Mouse (Mus musculus) neural tube, embryonic 15.5 days (tissue): ENCODE results near the gene Tbx5. TPM values are rescaled to one million over a fixed set of nuclear protein-coding genes. Genes with fewer than 3 reads are reported as not detected.

Source experiments
- ATAC-seq: fragments of 200-750 bp; cut with Nextera tagmentation; 2 replicates; pipeline ENCODE4 v1.8.0; 2017; ENCODE audit warnings: mild to moderate bottlenecking, moderate TSS enrichment, moderate library complexity; ENCODE audit not compliant: low FRiP score
- H3K27ac ChIP-seq: fragments of 300-500 bp; sonication (generic); replicated peaks from 2 replicates; pipeline ENCODE4 v1.5.1; 2015; ENCODE audit warnings: mild to moderate bottlenecking, inconsistent platforms
- H3K27me3 ChIP-seq: fragments of 300-500 bp; sonication (generic); replicated peaks from 2 replicates; pipeline ENCODE4 v1.6.1; 2015; ENCODE audit warnings: inconsistent platforms
- H3K36me3 ChIP-seq: fragments of 300-500 bp; sonication (generic); 2 replicates; pipeline ENCODE4 v1.6.1; 2015; ENCODE audit warnings: inconsistent platforms
- H3K4me1 ChIP-seq: fragments of 300-500 bp; sonication (generic); 2 replicates; pipeline ENCODE4 v1.6.1; 2015; ENCODE audit warnings: inconsistent platforms
- H3K4me2 ChIP-seq: fragments of 300-500 bp; sonication (generic); 2 replicates; pipeline ENCODE4 v1.6.1; 2015; ENCODE audit warnings: inconsistent platforms, mild to moderate bottlenecking, moderate library complexity
- H3K4me3 ChIP-seq: fragments of 300-500 bp; sonication (generic); replicated peaks from 2 replicates; pipeline ENCODE4 v1.5.1; 2015; ENCODE audit warnings: mild to moderate bottlenecking, inconsistent platforms
- H3K9ac ChIP-seq: fragments of 300-500 bp; sonication (generic); replicated peaks from 2 replicates; pipeline ENCODE4 v1.6.1; 2015; ENCODE audit warnings: mild to moderate bottlenecking, inconsistent platforms
- H3K9me3 ChIP-seq: fragments of 300-500 bp; sonication (generic); replicated peaks from 2 replicates; pipeline ENCODE4 v1.6.1; 2016; ENCODE audit warnings: inconsistent platforms
- WGBS: fragments of 180-500 bp; shearing (Covaris S2); methylation state at CpG from one replicate; pipeline ENCODE4 v1.1.7; 2015; ENCODE audit warnings: mixed read lengths; 5-methylcytosine and 5-hydroxymethylcytosine counted together
- polyA plus RNA-seq: library from polyadenylated mRNA; unstranded; fragments of >200 nt; fragmentation: Nextera tagmentation; extraction: Ambion mirVana; gene quantifications from 2 replicates; pipeline ENCODE4 v1.2.1, GENCODE M21; 2015

Gene Tbx5
- polyA plus RNA-seq, 1 experiment from 2014 or later = 0.10 TPM

DNA sequence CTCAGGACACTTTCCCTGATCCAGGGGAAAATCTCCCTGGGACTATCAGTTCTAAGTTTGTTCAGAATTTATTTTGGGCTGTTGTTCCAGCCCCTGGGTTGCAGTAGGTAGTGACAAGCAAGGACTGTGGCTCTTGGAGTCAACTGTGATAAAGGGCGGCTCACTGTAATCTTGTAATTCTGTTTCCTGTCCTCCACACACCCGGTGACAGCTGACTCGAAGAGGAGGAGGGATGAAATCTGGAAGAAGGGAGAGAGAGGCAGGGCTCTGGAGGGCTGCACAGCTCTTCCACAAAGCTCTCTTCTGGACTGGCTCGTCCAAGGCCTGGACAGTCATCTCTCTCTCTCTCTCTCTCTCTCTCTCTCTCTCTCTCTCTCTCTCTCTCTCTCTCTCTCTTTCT, 24.6 kb downstream of the Tbx5 start:
- H3K36me3 ChIP-seq = no peaks in the 10 kb centered on the region
- H3K4me3 ChIP-seq = no peak overlapping the region
- H3K4me1 ChIP-seq = no peaks in the 10 kb centered on the region
- H3K27me3 ChIP-seq = peaks cover 25% of the 10 kb centered on the region
- 77% methylated on average over 4 of the region's 4 CpGs for WGBS
- no peak overlapping the region for H3K9ac ChIP-seq
- H3K9me3 ChIP-seq = no peaks in the 10 kb centered on the region
- ATAC-seq = no peak
- H3K27ac ChIP-seq = no peak overlapping the region
- H3K4me2 ChIP-seq = no peak overlapping the region

DNA sequence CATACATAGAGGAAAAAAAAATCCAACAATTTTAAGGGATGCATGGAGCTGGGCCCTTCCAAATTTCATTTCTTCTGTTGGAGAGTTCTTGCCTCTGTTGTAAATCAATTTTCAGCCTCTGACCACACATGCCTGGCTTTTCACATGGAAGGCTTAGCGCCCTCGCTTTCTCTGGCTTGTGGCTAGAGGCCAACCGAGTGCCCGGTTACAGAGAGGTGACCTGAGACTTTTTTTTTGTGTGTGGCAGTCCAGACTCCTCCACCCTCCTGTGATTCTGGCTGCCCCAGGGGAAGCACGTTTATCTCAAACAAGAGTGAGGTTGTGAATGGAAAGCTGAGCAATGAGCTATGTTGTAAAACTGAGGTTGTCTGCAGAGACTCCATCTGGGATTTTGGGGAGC, 28.8 kb downstream of the Tbx5 start:
- Histone ChIP-seq H3K27me3 (peaks cover 20% of the 10 kb centered on the region), H3K4me1 (peaks cover 3% of the 10 kb centered on the region), H3K36me3 (no peaks in the 10 kb centered on the region), H3K4me3 (no peak overlapping the region), H3K9me3 (no peaks in the 10 kb centered on the region), H3K9ac (no peak overlapping the region), H3K27ac (no peak overlapping the region), H3K4me2 (no peak overlapping the region)
- 64% methylated on average over 5 of the region's 5 CpGs for WGBS
- ATAC-seq = no peak

DNA sequence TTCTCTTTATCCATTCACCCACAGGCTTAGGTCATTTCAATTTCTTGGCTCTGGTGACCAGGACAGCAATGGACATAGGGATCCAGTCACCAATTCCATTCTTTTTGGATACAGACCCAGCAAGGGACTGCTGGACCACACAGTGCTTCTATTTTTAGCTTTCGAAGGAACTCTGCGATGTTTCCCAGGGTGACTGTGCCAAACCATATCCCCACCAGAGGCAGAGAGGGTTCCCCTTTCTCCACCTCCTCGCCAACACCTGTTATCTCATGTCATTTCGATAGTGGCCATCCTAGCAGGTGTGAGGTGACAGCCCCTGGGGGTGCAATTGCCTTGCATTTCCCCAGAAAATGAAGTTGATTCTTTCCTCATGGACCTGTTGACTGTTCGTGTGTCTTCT, 30.0 kb downstream of the Tbx5 start:
- ATAC-seq = no peak
- Histone ChIP-seq H3K27me3 (peaks cover 12% of the 10 kb centered on the region), H3K9ac (no peak overlapping the region), H3K9me3 (no peaks in the 10 kb centered on the region), H3K36me3 (no peaks in the 10 kb centered on the region), H3K4me3 (no peak overlapping the region), H3K4me2 (no peak overlapping the region), H3K4me1 (peaks cover 11% of the 10 kb centered on the region), H3K27ac (no peak overlapping the region)
- WGBS = 83% methylated on average over 5 of the region's 5 CpGs

GRCm38 (mm10) chr5:119866277-119867235, 34.1 kb downstream of the Tbx5 start:
- H3K4me2 ChIP-seq = peak overlapping the region; percentile 60
- no peaks in the 10 kb centered on the region for H3K9me3 ChIP-seq
- H3K36me3 ChIP-seq = no peaks in the 10 kb centered on the region
- WGBS = 5% methylated on average over 31 of the region's 31 CpGs
- peaks cover 11% of the 10 kb centered on the region for H3K4me1 ChIP-seq
- peak overlapping the region; percentile 34 for H3K4me3 ChIP-seq
- H3K27ac ChIP-seq = 0 out of 2 replicates have a peak overlapping the region, but pooled peaks have one; percentile 9
- ATAC-seq = 0 out of 2 replicates have a peak, but pooled peaks have one; percentile 50
- peaks cover 7% of the 10 kb centered on the region; the same call in 1 of the 2 replicates for H3K27me3 ChIP-seq
- H3K9ac ChIP-seq = peak overlapping the region; percentile 37

DNA sequence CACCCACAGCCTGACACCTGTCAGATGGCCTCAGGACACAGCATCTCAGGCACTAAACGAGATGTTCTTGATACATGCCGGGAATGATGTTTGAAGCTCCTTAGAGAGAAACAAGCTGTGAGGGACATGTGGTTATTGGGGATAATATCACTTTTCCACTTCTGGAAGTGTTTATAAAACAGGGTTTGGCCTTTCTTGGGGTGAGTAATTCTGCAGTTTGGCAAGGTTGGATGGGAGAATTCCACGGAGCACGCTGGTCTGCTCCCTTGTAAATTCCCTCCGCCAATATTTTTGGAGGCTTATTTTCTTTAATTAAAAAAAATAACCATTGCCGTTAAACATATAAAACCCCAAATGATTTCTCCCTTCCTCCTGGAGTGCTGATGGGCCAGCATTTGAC, 35.5 kb downstream of the Tbx5 start:
- Histone ChIP-seq H3K4me2 (no peak overlapping the region), H3K9ac (no peak overlapping the region), H3K4me1 (peaks cover 11% of the 10 kb centered on the region), H3K27ac (no peak overlapping the region), H3K4me3 (no peak overlapping the region), H3K27me3 (peaks cover 7% of the 10 kb centered on the region; the same call in 1 of the 2 replicates), H3K9me3 (no peaks in the 10 kb centered on the region), H3K36me3 (no peaks in the 10 kb centered on the region)
- ATAC-seq = no peak
- WGBS = 83% methylated on average over 6 of the region's 6 CpGs

- no peak overlapping the region for H3K9ac ChIP-seq
- no peaks in the 10 kb centered on the region for H3K9me3 ChIP-seq
- no peak overlapping the region for H3K4me3 ChIP-seq
- no peak overlapping the region for H3K27ac ChIP-seq
- no peaks in the 10 kb centered on the region for H3K27me3 ChIP-seq
- H3K36me3 ChIP-seq = no peaks in the 10 kb centered on the region
- no peak overlapping the region for H3K4me2 ChIP-seq
- WGBS = 25% methylated on average over 2 of the region's 2 CpGs
- ATAC-seq = no peak
- H3K4me1 ChIP-seq = no peaks in the 10 kb centered on the region
Observed at GRCm38 (mm10) chr5:119875421-119875820, 43.0 kb downstream of the Tbx5 start.

GRCm38 (mm10) chr5:119877185-119877584, 44.7 kb downstream of the Tbx5 start:
- H3K9me3 ChIP-seq = no peaks in the 10 kb centered on the region
- no peak overlapping the region for H3K9ac ChIP-seq
- no peak overlapping the region for H3K27ac ChIP-seq
- 78% methylated on average over 6 of the region's 6 CpGs for WGBS
- no peaks in the 10 kb centered on the region for H3K4me1 ChIP-seq
- H3K36me3 ChIP-seq = no peaks in the 10 kb centered on the region
- H3K4me3 ChIP-seq = no peak overlapping the region
- no peak for ATAC-seq
- no peak overlapping the region for H3K4me2 ChIP-seq
- no peaks in the 10 kb centered on the region for H3K27me3 ChIP-seq

- no peak for ATAC-seq
- 89% methylated on average over 7 of the region's 8 CpGs for WGBS
- Histone ChIP-seq H3K4me2 (no peak overlapping the region), H3K27me3 (no peaks in the 10 kb centered on the region), H3K9ac (no peak overlapping the region), H3K4me1 (no peaks in the 10 kb centered on the region), H3K36me3 (no peaks in the 10 kb centered on the region), H3K9me3 (no peaks in the 10 kb centered on the region), H3K4me3 (no peak overlapping the region), H3K27ac (no peak overlapping the region)
Observed at GRCm38 (mm10) chr5:119885595-119885994, 53.1 kb downstream of the Tbx5 start.

DNA sequence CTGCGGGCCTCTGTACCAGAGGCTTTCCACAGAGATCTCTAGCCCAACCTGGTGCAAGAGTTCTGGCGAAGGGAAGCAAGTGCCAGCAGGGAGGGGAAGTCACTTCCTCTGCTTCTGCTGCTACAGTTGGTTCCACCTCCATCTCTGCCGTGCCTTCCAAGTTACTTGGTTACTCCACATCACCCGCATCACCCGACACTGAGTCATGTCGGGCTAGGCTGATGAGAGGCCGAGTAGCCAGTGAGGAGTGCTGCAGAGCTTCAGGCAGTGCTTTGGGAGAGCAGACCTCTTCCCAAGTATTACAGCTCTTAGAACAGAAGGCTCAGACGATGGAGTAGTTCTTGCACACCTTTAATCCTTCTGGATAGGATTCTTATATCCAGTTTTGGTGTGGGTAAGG, 54.9 kb downstream of the Tbx5 start:
- Histone ChIP-seq H3K27me3 (no peaks in the 10 kb centered on the region), H3K9me3 (no peaks in the 10 kb centered on the region), H3K27ac (no peak overlapping the region), H3K4me3 (no peak overlapping the region), H3K4me2 (no peak overlapping the region), H3K36me3 (no peaks in the 10 kb centered on the region), H3K4me1 (no peaks in the 10 kb centered on the region), H3K9ac (no peak overlapping the region)
- no peak for ATAC-seq
- WGBS = 81% methylated on average over 8 of the region's 8 CpGs

DNA sequence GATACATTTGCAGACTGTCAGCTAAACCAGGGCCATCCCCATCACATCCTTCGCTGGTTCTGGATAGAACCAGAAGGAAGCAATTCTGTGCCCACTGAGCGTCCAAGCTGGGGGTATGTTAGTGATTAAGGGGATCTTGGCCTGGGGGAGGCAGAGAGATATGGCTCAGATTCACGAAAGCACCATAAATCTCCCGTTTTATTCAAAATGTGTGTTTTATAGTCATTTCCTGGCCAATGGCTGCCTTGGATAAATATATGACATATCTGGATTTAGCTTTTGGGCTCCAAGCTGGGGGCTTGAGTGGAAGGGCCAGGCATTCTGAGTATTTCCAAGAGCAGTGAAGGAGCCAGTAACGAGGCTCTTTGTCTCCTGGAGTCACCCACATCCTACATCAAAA, 59.5 kb downstream of the Tbx5 start:
- Histone ChIP-seq H3K36me3 (no peaks in the 10 kb centered on the region), H3K4me3 (no peak overlapping the region), H3K4me2 (no peak overlapping the region), H3K27ac (no peak overlapping the region), H3K9ac (no peak overlapping the region), H3K9me3 (no peaks in the 10 kb centered on the region), H3K4me1 (no peaks in the 10 kb centered on the region), H3K27me3 (no peaks in the 10 kb centered on the region)
- ATAC-seq = no peak
- WGBS = 64% methylated on average over 5 of the region's 5 CpGs

DNA sequence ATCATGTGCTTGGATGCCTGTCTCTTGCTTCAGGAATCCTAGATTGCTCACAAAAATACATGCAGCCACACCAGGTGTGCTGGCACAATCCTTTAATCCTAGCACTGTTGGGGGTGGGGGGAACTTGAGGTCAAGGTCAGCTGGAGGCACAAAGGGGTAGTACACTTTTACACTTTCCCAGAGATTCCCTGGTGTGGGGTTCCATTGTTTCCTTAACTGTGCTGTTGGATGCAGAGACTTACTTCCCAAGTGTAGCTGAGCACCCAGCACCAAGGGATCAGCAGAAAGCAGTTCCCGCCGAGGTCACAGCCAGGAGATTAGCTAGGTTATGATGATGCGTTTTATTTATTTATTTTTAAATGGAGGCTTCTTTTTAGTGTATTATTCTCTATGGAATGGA, 60.6 kb downstream of the Tbx5 start:
- Histone ChIP-seq H3K27ac (no peak overlapping the region), H3K4me1 (no peaks in the 10 kb centered on the region), H3K36me3 (no peaks in the 10 kb centered on the region), H3K4me2 (no peak overlapping the region), H3K27me3 (no peaks in the 10 kb centered on the region), H3K9ac (no peak overlapping the region), H3K9me3 (no peaks in the 10 kb centered on the region), H3K4me3 (no peak overlapping the region)
- WGBS = 77% methylated on average over 3 of the region's 3 CpGs
- no peak for ATAC-seq

GRCm38 (mm10) chr5:119896605-119897004, 64.1 kb downstream of the Tbx5 start:
- 84% methylated on average over 3 of the region's 3 CpGs for WGBS
- H3K27ac ChIP-seq = no peak overlapping the region
- H3K9ac ChIP-seq = no peak overlapping the region
- no peak overlapping the region for H3K4me2 ChIP-seq
- H3K9me3 ChIP-seq = no peaks in the 10 kb centered on the region
- H3K36me3 ChIP-seq = no peaks in the 10 kb centered on the region
- H3K4me3 ChIP-seq = no peak overlapping the region
- no peaks in the 10 kb centered on the region for H3K27me3 ChIP-seq
- no peaks in the 10 kb centered on the region for H3K4me1 ChIP-seq
- no peak for ATAC-seq
